Mouse (Mus musculus) layer of hippocampus, adult 8-10 months (tissue): ENCODE measurements at regions not wholly inside any gene's neighbourhood (a gene's known extent, or its start where the extent isn't known, plus 50 kb on each side); places are given as distances from the start of the nearest gene placed in this dataset.

Experiments used
- DNase-seq, 2 experiments: peaks; one replicate each; pipeline ENCODE4 v3.0.0; 2022; ENCODE audit warnings: low spot score in 2 of 2

GRCm38 (mm10) chr13:111136392-111136791, 118.4 kb upstream of the Actbl2 start:
- peak in 1 of 2 experiments; percentile 28 for DNase-seq

- no peak for DNase-seq
Measured at GRCm38 (mm10) chr13:111142757-111143420, 111.9 kb upstream of the Actbl2 start.

GRCm38 (mm10) chr13:111144721-111145120, 110.1 kb upstream of the Actbl2 start:
- no peak for DNase-seq

DNA sequence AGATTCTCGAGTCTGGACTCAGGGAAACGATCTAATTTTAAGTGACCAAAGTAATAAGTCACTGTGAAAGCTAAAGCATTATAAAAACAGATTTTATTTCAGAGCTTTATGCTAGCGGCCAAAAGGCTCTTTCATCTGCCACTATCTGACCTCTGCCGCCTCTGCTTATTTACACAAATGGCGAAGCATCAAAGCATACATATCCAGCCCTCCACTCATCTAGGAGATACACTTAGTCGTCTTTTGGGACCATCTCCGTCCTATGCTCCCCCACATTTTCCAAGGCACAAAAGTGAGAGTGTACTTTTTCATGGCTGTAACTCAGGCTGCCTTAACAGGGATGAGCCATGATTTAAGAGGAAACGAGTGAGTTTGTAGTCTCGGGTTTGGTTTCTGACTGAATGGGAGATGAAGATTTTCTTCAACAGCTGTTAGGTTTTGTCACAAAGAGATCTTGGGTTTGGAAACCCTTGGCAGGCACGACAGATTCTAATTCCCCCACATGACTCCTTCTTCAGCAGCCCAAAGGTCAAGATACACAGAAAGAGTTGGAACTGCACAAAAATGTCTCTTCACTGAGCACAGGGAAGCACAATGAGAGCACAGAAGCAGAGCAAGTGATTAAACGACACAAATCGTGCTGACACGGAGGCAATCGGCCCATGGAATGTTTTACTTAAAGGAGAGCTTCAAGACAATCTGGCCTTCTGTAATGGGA, 96.7 kb upstream of the Actbl2 start:
- no peak for DNase-seq

DNA sequence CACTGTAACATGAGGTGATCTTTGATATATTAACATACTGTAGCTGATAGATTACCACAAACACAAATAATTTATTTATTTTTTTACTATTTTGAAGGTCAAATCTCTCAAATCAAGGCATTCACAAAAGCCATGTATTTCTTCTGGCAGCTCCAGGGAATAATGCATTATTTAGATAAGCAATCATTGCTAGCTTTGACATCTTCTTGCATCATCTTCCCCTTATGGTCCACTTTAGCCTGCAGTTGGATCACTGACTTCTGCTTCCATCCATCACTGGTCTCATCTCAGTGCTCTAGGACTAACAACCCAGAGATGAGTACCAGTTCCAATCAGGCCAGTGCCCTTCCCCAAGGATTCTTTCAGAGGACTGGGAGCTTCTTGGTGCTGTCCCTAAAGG, 95.3 kb upstream of the Actbl2 start:
- no peak for DNase-seq

- DNase-seq: no peak
Measured at GRCm38 (mm10) chr13:111165538-111165937, 89.3 kb upstream of the Actbl2 start.

DNA sequence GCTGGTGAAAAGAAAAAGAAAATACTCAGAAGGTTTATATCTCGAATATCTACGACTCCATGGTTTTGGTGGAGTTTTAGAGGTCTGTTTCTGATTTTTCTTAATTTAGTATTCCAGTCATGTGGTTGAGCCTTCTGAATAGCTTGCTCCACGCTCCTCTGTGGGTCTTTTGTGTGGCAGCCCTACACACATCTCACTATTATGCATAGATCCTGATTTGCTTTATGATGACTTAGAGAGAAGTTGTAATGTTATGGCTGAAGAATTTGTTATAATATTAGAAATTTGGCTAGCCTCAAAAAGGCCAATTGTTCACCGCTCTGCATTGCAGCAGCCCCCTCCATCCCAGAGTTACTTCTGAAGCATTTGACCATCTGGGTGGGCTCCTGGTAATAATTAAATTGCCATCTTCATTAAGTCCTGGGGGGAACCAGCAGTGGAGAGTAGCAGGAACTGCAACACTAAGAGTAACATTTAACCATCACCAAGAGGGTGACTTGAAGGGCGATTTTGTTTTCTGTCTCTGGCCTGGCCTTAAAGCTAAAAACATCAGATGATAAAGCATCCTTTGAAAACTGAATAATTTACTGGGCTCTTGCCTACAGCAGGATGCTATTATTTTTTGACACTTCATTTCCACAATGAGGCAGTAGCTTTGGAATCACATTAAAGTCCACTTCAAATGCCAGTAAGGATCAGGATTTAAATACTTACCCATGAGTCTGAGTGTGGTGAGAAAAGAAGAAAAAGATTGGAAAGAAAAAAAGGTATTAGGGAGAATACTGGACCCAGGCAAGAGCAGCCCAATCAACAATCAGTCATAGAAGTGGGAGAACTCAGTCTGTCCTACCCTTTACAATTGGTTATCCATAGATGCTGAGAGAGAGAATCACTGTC, 84.3 kb upstream of the Actbl2 start:
- DNase-seq: no peak

DNA sequence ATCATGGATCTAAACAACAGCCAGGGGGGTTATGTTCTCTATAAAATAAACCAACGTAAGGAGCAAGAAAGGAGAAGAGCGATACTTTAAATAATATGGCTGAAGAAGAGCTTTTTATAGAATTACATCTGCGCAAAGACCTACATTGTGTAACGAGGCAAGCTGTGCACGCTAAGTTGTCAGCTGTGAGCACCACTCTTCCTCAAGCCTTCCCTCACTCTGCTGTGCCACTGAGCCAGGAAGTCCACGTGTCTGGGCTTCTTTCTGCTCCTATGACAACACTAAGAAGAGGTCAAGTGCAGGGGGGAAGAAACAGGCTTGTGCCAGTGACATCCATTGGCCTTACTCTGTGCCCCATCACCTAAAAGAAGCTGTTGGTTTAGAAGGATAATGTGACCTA, 75.6 kb upstream of the Actbl2 start:
- DNase-seq: peak; percentile 23 to 29

DNA sequence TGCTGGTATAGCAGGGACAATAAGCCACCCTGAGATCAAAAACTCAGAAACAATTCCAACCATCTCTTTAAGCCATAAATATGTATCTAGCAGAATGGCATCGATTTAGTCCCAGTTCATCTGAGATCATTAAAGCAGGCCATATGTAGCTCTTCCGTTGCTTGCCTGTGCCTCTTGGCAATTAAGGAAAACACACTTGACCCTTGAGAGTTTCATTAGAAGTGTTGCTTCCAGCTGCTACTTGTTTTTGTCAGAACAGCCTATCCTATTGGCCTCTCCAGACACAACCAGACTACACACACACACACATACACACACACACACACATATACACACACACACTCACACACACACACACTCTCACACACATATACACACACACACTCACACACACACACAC, 71.5 kb upstream of the Actbl2 start:
- no peak for DNase-seq

GRCm38 (mm10) chr13:111185799-111186198, 69.0 kb upstream of the Actbl2 start:
- no peak for DNase-seq

DNA sequence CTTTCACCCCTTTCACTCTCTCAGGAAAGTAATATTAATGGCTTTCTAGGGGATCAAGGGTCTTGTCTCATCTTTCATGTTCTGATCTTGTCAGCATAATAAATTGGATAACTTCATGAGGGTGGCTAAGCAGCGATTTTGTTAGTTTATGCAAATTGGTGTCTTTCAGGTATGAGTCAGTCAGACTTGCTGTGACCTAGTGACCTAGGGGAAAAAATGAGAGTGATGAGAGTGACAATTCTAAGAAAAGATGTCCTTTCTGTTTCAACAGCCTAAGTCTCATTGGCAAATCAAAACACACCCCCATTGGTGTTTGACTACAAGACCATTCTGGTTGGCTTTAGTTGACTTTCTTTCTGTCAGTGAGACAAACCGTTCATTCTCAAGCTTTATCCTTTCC, 68.0 kb upstream of the Actbl2 start:
- DNase-seq: no peak

- DNase-seq: no peak
Measured at GRCm38 (mm10) chr13:111193919-111194318, 60.9 kb upstream of the Actbl2 start.

- DNase-seq: peak; percentile 19 to 39
Measured at GRCm38 (mm10) chr13:111194337-111194736, 60.5 kb upstream of the Actbl2 start.

DNA sequence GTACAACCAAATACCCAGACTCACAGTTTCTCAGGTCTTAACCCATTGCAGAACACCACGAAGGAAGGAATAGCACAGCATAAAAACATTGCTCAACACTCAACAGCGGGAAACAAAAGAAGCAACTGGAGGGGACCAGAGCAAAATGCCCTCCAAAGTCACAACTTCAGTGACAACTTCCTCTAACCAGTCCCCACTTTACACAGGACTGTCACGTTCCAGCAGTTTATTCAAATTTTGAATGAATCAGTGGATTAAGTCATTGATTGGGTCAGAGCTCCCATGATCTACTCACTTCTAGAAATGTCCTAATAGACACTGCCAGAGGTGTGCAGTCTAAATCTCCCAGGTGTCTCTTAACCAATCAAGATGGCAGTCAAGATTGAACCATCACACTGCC, 53.3 kb upstream of the Actbl2 start:
- no peak for DNase-seq

- DNase-seq: peak; percentile 69 to 73
Measured at GRCm38 (mm10) chr13:111204580-111205285, 50.1 kb upstream of the Actbl2 start.
